Mouse (Mus musculus) kidney, postnatal 4 days (tissue): ENCODE measurements at regions not wholly inside any gene's neighbourhood (a gene's known extent, or its start where the extent isn't known, plus 50 kb on each side); places are given as distances from the start of the nearest gene placed in this dataset.

ENCODE experiments used
- DNase-seq, 2 experiments: peaks; one replicate each; pipeline ENCODE4 v3.0.0; 2021; ENCODE audit warnings: mixed read lengths in 2 of 2

GRCm38 (mm10) chr14:25306961-25307654, 151.9 kb upstream of the Zmiz1 start:
- no peak for DNase-seq

GRCm38 (mm10) chr14:25308051-25308450, 150.9 kb upstream of the Zmiz1 start:
- no peak for DNase-seq

- no peak for DNase-seq
Observed at GRCm38 (mm10) chr14:25310671-25311151, 148.3 kb upstream of the Zmiz1 start.

GRCm38 (mm10) chr14:25311475-25311874, 147.5 kb upstream of the Zmiz1 start:
- peak; percentile 59 to 72 for DNase-seq

- peak; percentile 55 to 73 for DNase-seq
Observed at GRCm38 (mm10) chr14:25312135-25312534, 146.8 kb upstream of the Zmiz1 start.

- DNase-seq, result no peak
Observed at GRCm38 (mm10) chr14:25312814-25313426, 146.1 kb upstream of the Zmiz1 start.

- no peak for DNase-seq
Observed at GRCm38 (mm10) chr14:25313693-25314240, 145.2 kb upstream of the Zmiz1 start.

GRCm38 (mm10) chr14:25316491-25316890, 142.5 kb upstream of the Zmiz1 start:
- DNase-seq, result no peak

- DNase-seq, result peak; percentile 94 to 97
Observed at GRCm38 (mm10) chr14:25317680-25318471, 141.1 kb upstream of the Zmiz1 start.

- DNase-seq, result no peak
Observed at GRCm38 (mm10) chr14:25318909-25319308, 140.1 kb upstream of the Zmiz1 start.

- no peak for DNase-seq
Observed at GRCm38 (mm10) chr14:25320141-25320540, 138.8 kb upstream of the Zmiz1 start.

- no peak for DNase-seq
Observed at GRCm38 (mm10) chr14:25323542-25324484, 135.2 kb upstream of the Zmiz1 start.

GRCm38 (mm10) chr14:25325887-25326286, 133.1 kb upstream of the Zmiz1 start:
- DNase-seq, result no peak

GRCm38 (mm10) chr14:25328230-25328629, 130.8 kb upstream of the Zmiz1 start:
- no peak for DNase-seq

GRCm38 (mm10) chr14:25334186-25334585, 124.8 kb upstream of the Zmiz1 start:
- peak in 1 of 2 experiments; percentile 57 for DNase-seq

GRCm38 (mm10) chr14:25336875-25337274, 122.1 kb upstream of the Zmiz1 start:
- no peak for DNase-seq

- peak; percentile 34 to 60 for DNase-seq
Observed at GRCm38 (mm10) chr14:25338404-25339051, 120.5 kb upstream of the Zmiz1 start.

- DNase-seq, result no peak
Observed at GRCm38 (mm10) chr14:25340845-25341244, 118.1 kb upstream of the Zmiz1 start.

- no peak for DNase-seq
Observed at GRCm38 (mm10) chr14:25341848-25342427, 117.0 kb upstream of the Zmiz1 start.

- no peak for DNase-seq
Observed at GRCm38 (mm10) chr14:25342865-25343565, 116.0 kb upstream of the Zmiz1 start.
